Mouse (Mus musculus) kidney, postnatal 10 days (tissue): ENCODE results near the gene Sall1.

Experiments used
- DNase-seq: peaks from one replicate; pipeline ENCODE4 v3.0.0; 2021; ENCODE audit warnings: mixed read lengths

The Sall1 gene

DNA sequence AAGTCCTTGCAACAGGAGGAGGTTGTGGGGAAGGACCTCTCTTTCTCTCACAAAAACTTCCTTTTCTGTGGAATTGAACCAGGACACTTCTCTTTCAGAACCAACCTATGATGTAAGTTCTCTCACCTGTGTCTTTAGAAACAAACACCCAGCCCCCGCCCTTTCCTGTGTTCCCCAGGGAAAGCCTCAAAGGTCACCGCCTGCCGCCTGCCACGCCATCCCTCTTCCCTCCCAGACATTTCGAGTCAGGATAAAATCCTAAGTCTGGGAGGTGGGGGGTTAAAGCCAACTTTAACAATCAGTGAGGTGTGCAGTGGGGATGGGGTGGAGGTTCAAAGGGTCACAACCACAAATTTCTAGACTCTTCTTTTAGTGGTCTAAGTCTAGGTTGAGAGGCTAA, 52.8 kb downstream of the Sall1 start:
- no peak for DNase-seq

DNA sequence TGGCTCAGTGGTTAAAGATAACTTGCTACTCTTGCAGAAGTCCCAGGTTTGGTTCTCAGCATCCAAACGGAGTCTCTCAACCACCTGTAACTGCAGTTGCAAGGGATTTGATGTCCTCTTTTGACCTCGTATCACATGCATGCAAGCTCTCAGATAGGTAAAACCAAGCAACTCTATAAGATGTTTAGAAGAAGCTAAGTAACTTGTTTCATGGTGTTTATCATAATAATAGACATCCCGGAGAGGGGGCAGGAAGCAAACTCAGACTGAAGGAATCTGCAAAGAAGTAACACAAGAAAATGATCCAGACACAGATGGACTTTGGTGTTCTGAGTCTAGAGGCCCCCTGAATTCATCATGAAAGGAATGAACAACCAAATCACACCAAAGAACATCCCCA, 55.0 kb downstream of the Sall1 start:
- no peak for DNase-seq

- no peak for DNase-seq
Observed at GRCm38 (mm10) chr8:88983468-88983867, 60.5 kb downstream of the Sall1 start.
